Mouse (Mus musculus): ENCODE data around the gene Gm20388.

Gm20388 gene

DNA sequence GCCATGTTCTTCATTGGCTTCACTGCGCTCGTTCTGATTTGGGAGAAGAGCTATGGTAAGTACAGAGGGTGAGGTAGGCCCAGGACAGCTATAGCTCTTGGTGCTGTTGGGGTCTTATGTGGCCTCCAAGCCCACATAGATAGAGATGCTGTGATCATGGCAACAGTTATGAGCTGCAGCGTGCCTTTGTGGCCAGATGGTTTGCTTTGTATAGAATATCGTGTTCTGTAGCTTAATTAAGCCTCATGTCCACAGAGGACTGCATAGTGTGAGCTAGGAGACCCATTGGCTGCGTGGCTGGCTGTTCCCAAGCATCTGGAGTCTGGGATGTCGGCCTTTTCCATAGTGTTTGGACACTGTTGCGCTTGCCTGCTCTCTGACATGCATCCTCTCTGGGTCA, 762.7 kb downstream of the Gm20388 start:
- DNase-seq (ENCODE audit: low spot score in 2 of 2), result no peak

DNA sequence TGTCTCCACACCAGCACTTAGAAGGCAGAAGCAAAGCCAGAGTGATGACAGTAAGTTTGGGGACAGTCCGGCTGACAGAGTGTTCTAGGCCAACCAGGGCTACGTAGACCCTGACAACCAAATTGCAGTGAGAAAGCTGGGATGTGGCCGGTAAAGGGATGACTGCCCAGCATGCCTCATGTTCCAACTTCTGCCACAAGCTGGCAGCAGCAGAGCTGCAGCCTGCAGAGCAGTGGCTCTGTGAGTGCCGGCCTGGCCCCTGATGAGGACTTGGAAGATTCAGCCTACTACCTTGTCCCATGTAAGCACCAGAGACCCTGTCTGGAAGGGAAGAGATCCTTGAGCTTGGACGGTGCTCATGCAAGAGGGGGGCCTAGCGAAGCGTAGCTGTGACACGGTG, 765.1 kb downstream of the Gm20388 start:
- DNase-seq (ENCODE audit: low spot score in 2 of 2), result no peak

DNA sequence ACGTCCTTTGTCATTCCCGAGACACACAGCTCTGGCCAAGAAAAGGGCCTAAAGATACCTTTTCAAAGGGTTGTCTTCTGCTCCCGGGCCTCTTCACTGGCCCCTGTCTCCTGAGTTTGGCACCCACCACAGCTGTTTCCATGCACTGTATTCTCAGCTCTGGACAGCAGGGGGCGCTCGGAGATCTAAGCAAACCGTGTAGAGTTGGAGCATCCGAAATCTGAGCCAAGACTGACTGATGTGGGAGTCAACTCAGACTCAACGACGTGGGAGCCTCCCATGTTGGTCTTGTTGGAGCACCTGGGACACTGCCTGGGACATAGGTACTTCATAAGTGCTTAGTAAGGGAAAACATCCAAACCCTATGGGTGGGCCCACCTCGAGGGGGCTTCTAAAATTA, 767.8 kb downstream of the Gm20388 start:
- peak; percentile 77 to 95 for DNase-seq (ENCODE audit: low spot score in 2 of 2)

DNA sequence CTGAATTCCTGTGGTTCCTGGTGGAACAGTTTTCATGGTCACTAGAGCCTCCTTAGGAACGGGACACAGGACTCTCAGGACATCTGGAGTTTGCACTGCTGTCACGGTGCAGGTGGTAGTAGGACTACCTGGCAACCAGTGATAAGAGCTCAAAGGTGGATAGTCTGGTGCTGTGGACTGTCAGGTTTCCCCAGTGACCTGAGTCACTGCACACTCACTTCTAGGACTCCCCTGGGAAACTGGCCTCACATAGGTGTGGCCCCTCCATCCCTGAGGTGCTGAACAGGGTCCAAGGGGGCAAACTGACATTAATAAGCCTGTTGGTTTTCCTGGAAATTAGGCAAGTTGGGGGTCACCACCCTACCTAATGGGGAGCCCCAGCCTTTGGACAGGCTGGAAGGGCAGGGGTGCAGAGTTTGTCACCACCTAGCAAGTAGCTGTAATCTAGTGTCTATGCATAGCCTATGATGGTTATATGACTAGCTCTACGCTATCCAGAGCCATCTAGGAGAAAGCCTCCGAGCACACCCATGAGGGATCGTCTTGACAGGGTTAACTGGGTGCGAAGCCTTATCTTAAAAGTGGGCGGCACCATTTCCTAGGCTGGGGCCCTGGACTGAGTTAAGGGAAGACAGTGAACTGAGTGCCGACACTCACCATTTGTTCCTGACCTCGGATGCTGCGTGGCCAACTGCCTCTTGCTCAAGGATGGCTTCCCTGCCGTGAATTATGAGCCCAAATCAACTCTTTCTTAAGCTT, 769.2 kb downstream of the Gm20388 start:
- DNase-seq (ENCODE audit: low spot score in 2 of 2), result no peak

DNA sequence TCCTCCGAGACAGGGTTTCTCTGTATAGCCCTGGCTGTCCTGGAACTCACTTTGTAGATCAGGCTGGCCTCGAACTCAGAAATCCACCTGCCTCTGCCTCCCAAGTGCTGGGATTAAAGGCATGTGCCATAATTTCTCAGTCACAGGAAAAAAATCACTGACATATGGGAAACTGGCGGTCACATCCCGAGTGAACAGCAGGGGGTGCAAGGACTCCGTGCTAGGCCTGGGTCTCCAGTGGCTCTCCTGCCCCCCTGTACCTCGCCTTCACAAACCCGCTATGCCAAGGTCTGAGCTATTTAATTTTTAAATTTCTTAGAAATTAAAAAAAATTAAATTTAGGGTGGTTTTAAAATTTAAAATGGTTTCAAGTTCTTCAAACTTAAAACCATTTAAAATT, 769.8 kb downstream of the Gm20388 start:
- DNase-seq (ENCODE audit: low spot score in 2 of 2), result peak in 1 of 2 experiments; percentile 47

DNA sequence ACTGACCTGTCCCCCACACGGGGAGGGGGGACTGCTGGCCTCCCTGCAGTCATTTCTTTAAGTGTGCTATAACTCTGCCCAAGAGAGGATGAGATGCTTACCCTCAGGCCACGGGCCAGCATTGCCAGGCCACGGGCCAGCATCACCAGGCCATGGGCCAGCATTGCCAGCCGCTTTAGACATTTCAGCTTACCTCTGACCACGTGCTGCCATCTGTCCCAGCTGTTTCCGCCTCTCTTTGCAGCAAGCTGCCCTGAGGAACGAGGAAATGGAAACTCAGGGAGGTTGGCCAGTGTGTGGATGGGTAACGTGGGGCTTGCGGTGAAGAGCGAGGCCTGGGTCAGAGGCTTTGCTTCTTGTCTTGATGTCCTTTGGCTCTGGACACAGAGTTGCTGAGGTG, 770.5 kb downstream of the Gm20388 start:
- no peak for DNase-seq (ENCODE audit: low spot score in 2 of 2)

DNA sequence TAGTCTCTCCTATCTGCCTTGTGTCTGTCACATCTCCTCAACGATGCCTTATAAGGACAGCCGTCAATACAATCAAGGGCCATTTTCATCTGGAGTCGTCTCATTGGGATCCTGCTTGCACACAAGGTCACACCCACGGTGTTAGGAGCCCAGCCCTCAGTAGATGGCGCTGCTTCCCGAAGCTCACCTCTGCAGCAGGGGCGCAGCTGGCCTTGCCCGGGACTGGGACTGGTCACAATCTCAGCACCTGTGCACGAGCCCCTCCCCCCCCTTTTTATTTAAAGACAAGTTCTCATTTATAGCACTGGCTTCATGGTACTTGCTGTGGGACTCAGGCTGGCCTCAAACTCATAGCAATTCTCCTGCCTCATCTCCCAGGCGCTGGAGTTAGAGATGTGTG, 773.0 kb downstream of the Gm20388 start:
- DNase-seq (ENCODE audit: low spot score in 2 of 2), result peak; percentile 79 to 90

DNA sequence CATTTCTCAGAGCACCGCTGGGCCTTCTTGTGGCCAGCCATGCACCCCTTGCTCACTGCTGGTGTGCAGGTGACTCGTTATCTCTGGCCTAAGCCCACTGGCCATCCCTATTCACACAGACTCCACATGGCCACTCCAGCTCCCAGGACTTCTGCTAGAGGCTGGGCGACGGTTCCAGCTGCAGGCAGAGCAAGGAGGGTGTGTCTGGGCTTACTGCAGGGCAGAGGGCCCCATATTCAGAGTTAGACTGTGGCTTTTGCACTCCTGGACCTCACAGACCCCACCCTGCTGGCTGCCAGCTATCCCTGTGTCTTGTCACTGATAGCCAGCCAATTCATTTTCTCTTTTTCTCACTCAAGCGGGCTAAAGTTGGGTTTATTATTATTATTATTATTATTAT, 773.4 kb downstream of the Gm20388 start:
- DNase-seq (ENCODE audit: low spot score in 2 of 2), result no peak

DNA sequence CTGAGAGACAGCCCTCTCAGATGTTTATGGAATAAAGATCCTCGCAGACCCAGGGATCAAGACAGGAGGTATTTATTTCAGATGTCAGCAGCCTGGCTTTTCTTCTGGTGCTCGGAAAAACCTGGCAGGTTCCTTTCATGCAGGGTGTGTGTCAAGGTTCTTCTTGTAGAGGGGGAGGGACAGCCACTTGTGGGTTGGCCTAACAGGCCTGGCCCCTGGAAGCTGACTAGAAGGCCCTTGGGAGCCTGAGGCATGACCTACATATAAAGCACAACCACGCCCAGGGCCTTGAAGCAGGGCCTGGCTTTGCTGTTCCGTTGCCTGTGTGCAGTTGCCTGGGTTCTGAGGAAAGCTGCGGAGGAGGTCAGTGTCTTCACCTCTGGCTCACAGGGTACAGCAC, 774.5 kb downstream of the Gm20388 start:
- no peak for DNase-seq (ENCODE audit: low spot score in 2 of 2)

DNA sequence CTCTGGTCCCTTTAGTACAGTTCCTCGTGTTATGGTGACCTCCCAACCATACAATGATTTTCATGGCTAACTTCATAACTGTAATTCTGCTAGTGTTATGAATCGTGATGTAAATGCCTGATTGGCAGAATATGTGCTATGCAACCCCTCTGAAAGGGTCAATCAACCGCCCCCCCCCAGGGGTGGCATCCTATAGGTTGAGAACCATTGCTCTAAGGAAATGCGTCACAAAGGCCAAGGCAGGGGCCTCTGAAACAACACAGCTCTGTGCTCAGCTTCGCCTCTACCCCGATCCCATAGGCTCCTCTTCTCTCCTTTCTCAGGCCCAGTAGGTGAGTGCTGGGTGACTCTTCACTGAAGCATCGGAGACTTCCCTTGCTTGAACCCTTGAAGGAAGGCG, 775.0 kb downstream of the Gm20388 start:
- DNase-seq (ENCODE audit: low spot score in 2 of 2), result no peak

DNA sequence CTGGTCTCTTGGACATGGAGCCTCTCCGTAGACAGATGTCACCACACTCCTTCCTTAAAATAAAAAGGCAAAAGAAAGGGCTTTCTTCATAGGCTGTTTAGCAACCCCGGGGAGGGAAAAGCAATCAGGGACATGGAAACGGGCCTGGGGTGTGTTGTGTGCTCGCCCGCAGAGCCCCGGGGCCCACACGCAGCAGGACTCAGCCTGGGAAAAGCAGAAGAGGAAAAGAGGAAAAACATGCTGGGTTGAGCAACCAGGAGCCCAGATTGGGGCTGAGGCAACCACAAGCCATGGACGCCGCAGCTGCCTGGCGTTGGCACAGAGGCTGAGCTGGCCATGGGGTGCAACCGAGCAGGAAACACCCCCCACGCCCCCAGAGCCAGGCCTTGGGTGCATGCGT, 775.4 kb downstream of the Gm20388 start:
- peak in 1 of 2 experiments; percentile 48 for DNase-seq (ENCODE audit: low spot score in 2 of 2)

DNA sequence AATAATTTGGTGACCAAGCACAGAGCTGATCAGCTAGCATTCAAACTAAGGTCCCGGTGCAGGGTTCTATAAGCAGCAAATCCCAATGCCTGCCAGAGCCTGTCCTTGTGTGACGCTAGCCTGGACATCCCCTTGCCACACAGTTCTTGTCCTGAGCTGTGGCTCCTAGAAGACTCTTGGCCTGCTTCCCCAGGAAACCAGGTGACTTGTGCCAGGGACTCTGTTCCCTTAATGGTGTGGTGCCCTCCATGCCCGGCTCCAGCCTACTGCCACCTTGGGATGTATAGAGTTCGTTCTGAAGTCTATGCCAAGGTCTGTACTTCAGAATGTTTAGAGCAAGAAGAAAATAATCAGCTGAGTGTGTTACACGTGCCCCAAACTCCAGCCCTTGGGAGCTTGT, 775.9 kb downstream of the Gm20388 start:
- no peak for DNase-seq (ENCODE audit: low spot score in 2 of 2)

DNA sequence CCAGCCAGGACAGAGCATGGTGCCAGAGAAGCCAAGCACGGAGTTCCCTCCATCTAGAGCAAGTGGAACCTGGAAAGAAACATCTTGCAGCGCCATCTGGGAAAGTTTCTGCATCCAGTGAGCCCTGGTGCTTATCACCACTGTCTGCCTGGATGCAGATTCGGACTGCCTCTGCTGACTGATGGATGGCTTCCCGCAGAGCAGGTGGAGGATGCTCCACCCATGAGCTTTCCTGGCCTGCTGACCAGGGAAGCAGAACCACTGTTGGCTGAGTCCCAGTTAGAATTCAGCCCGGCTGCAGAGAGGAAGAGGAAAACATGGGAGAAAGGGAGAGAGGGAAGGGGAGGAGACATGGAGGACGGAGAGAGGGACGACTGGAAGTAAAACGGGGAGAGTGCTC, 777.1 kb downstream of the Gm20388 start:
- no peak for DNase-seq (ENCODE audit: low spot score in 2 of 2)

DNA sequence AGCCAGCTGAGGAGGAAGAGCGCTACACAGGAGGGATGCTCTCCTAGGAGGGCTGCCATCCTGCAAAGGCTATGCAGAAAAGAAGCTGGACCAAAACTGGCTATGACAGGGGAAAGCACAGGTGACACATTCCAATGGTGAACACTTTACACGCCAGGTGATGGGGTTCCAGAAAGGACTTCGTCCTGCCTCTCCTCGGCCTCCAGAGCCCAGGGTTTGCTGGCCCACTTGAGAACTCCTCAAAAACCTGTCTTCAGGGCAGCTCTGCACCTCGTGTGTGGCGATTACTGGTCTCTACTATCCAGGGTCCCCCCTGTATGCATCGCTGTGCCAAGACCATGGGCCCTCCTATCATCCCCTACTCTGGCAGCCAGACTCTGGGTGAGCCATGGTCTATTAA, 777.9 kb downstream of the Gm20388 start:
- DNase-seq (ENCODE audit: low spot score in 2 of 2), result no peak

DNA sequence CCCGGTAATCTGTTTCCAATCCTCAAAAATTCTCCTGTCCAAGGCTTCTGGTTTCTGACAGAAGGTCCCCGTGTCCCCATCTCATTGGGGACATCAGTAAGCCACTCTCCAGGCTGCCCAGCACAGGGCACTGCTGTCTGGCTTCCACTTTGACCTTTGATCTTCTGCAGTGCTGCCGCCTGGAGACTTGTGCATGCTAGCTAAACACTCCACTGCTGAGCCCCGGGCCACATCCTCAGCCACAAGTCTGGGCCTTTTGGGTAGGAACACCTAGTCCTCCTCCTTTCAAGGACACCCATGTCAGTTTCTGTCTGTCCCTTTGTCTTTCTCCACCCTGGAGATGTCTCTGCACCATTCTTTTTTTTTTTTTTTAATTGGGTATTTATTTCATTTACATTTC, 782.3 kb downstream of the Gm20388 start:
- no peak for DNase-seq (ENCODE audit: low spot score in 2 of 2)

DNA sequence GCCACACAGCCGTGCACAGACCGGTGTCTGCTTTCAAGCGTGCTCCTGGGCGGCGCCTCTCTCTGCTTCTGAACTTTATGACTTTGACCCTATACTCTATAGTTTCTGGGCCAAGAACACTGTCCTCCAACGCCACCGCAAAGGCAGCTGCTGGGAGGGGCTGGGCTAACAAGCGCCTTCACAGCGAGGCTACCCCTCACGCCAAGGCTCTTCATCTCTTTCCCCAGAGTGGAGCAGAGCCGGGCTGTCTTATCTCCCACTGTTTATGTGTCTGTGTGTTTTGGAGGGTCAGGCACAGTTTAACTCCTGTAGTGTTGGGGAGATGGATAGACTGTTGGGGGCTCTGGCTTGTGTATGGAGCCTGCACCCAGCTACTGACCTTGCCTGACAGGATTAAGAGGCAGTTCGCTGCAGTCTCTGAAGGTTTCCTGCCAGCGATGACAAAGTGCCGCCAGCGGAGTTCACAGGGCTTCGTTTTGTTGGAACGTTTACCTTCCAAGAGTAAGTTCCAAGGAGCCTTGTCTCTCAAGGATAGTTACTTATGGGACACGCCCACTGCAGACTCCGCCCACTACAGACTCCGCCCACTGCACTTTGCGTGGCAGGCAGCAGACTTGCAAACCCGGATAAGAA, 783.3 kb downstream of the Gm20388 start:
- DNase-seq (ENCODE audit: low spot score in 2 of 2), result peak in 1 of 2 experiments; percentile 54

DNA sequence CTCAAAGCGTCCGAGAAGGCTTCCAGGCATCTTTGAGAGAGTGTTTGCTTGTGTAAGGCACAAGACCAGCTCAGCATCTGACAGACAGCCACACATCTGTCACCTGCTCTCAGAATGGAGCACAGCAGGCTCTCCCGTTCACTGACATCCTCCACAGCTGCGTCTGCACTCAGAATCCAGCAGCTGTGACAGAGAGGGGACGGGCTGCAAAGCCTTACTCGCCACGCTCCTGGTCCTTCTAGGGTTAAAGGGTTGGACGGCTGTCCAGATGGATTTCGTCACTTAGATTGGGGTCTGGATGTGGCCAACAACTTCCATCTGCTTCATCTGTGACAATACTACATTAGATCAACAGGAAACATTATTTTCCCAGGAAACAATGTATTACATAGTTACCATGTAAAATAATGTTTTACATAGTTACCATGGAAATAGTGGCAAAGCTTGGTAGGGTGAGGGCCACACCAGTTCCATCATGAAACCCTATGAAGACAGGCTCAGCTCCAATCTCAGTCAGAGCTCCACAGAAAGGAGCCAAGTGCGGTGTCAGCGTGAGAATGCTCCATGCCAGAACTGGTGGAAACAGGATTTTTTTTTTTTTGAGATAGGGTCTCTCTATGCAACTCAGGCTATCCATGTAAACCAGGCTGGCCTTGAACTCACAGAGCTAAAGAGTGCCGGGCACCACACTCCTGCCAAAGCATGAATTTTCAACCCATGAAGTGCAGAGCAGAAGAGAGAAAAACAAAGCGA, 785.9 kb downstream of the Gm20388 start:
- no peak for DNase-seq (ENCODE audit: low spot score in 2 of 2)

DNA sequence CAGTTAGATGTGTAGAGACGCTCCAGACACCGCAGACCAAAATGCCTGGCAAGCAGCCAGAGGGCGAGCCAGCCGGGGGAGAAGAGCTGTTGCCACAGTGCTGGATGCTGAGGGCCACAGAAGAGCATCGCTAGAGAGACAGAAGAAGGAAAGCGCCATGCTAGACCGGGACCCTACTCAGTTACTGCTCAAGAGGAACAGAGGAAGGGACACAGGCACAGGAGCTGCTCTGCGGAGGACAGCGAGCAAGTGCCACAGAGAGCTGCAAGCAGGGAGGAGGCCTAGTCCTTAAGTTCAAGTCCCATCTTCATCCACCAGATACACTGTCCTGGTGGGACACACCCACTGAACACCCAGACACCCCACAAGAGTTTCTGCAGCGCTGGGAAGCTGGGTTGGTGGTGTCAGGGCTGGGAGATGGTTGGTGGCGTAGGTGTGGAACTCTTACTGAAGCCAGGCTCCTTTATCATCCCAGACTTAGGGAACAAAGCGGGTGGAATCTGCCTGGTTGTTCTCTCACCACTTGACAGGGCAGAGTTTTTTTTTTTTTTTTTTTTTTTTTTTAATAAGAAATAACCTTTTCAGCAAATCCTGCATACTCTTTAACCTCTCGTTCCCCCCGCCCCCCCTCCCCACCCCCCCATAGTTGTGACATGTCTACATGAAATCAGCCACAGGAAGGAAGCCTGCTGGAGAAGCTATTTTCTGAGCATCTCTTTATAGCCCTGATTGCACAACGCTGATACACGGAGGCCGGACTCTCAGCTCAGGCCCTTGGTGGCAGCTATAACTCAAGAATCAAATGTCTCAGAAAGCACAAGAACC, 786.7 kb downstream of the Gm20388 start:
- DNase-seq (ENCODE audit: low spot score in 2 of 2), result no peak

DNA sequence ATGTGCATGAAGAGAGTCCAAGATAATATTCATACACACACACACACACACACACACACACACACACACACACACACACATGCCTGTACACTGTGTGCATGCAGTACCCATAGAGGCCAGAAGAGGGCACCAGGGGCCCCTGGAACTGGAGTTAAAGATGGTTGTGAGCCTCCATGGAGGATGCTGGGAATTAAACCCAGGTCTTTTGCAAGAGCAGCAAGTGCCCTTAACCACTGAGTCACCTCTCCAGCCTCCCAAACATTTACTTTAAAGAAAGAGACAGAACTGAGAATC, 787.3 kb downstream of the Gm20388 start:
- peak in 1 of 2 experiments; percentile 82 for DNase-seq (ENCODE audit: low spot score in 2 of 2)

DNA sequence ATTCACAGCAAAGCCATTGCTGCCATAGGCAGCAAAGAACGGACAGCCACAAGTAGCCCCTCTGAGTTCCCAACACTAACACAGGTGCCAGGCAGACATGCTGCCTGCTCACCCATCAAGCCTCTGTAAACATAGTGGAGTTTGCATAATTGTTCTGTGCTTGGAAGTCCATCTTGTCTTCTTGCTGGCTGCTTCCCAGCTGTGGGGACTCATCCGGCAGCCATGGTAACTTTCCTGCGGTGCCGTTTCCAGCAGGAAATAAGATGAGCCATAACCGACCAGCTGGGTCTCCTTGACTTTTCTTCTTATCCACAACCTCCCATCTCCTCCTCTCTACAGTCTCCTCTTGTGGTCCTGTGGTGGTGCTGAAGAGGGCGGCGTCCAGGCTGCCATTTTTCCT, 787.8 kb downstream of the Gm20388 start:
- no peak for DNase-seq (ENCODE audit: low spot score in 2 of 2)

DNA sequence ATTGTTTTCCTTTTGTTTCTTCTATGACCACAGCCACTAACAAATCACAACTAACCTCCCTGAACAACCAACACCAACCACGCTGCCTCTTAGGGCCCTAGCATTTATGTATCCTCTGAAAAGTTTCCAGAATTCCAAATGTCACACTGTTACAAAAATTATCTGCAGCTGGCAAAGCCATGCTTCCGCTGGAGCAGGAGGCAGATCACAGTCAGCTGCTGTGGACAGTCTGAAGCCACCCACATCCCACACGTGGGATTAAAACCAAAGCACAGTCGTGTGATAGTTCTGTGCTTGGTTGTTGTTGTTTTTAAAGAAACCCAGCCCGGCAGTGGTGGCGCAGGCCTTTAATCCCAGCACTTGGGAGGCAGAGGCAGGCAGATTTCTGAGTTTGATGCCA, 788.4 kb downstream of the Gm20388 start:
- no peak for DNase-seq (ENCODE audit: low spot score in 2 of 2)

DNA sequence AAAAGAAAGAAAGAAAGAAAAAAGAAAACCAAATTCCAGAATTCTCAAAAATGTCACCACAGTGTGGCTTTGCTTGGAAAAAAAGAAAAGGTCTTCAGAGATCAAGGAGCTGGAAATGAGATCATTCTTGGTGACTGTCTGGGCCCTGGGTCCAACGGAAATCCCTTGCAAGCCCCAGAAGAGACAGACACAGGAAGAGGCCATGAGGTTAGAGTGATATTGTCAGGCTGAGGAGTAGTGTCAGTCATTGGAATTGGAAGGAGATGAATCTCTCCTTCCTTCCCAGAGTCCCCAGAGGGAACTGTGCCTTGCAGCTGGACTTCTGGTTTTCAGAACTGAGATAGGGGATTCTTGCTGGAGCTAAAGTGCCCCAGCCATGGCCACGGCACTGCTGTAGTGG, 788.9 kb downstream of the Gm20388 start:
- DNase-seq (ENCODE audit: low spot score in 2 of 2), result no peak
